Mouse (Mus musculus) kidney, postnatal 0 days (tissue): ENCODE results near the gene Dgki. TPM values are rescaled to one million over a fixed set of nuclear protein-coding genes. Genes with fewer than 3 reads are reported as not detected.
A peak's percentile ranks its signal among the peaks of the same experiment; 100 is the strongest.

Experiments
- ATAC-seq: fragments of 200-750 bp; cut with Nextera tagmentation; replicated peaks from 2 replicates; pipeline ENCODE4 v1.8.0; 2017; ENCODE audit warnings: low read depth, moderate number of reproducible peaks, moderate TSS enrichment, moderate library complexity; ENCODE audit not compliant: low FRiP score
- DNase-seq: peaks from one replicate; pipeline ENCODE4 v3.0.0-alpha.2; 2016; ENCODE audit warnings: low spot score
- H3K27ac ChIP-seq: fragments of 300-500 bp; sonication (generic); 2 replicates; pipeline ENCODE4 v1.5.1; 2014; ENCODE audit warnings: mild to moderate bottlenecking
- H3K27me3 ChIP-seq: fragments of 300-500 bp; sonication (generic); 2 replicates; pipeline ENCODE4 v1.6.1; 2014; ENCODE audit warnings: low read length, mixed read lengths; ENCODE audit not compliant: insufficient read depth
- H3K36me3 ChIP-seq: fragments of 300-500 bp; sonication (generic); 2 replicates; pipeline ENCODE4 v1.6.1; 2014; ENCODE audit warnings: low read length, mixed read lengths; ENCODE audit not compliant: insufficient read depth
- H3K4me1 ChIP-seq: fragments of 300-500 bp; sonication (generic); replicated peaks from 2 replicates; pipeline ENCODE4 v1.6.1; 2014; ENCODE audit warnings: antibody characterized with exemption, low read length, mixed read lengths; ENCODE audit not compliant: insufficient read depth
- H3K4me2 ChIP-seq: fragments of 300-500 bp; sonication (generic); 2 replicates; pipeline ENCODE4 v1.6.1; 2014; ENCODE audit warnings: mild to moderate bottlenecking, low read length, moderate library complexity, mixed read lengths
- H3K4me3 ChIP-seq: fragments of 300-500 bp; sonication (generic); replicated peaks from 2 replicates; pipeline ENCODE4 v1.5.1; 2014; ENCODE audit warnings: low read depth, low read length
- H3K9ac ChIP-seq: fragments of 300-500 bp; sonication (generic); 2 replicates; pipeline ENCODE4 v1.6.1; 2014; ENCODE audit warnings: low read depth, low read length
- H3K9me3 ChIP-seq: fragments of 300-500 bp; sonication (generic); replicated peaks from 2 replicates; pipeline ENCODE4 v1.6.1; 2016; ENCODE audit warnings: low read length, inconsistent platforms, mixed read lengths
- CTCF ChIP-seq: IDR thresholded peaks from 2 replicates; pipeline ENCODE4 v1.5.1; 2016; ENCODE audit warnings: antibody characterized with exemption, low read depth, mild to moderate bottlenecking, moderate library complexity
- WGBS: fragments of 180-500 bp; shearing (Covaris S2); extraction: QIAGEN DNeasy Blood & Tissue Kit; methylation state at CpG from one replicate; pipeline ENCODE4 v1.1.7; 2014; 5-methylcytosine and 5-hydroxymethylcytosine counted together
- polyA plus RNA-seq: library from polyadenylated mRNA; unstranded; fragments of >200 nt; fragmentation: Nextera tagmentation; extraction: Ambion mirVana; gene quantifications from 2 replicates; pipeline ENCODE4 v1.2.1, GENCODE M21; 2015

The Dgki gene
- polyA plus RNA-seq, 1 experiment from 2014 or later, result 0.76 TPM

GRCm38 (mm10) chr6:37300492-37300891, 508 bp upstream of the Dgki start:
- no peaks in the 10 kb centered on the region for H3K9me3 ChIP-seq
- no peak for DNase-seq
- H3K4me3 ChIP-seq, result no peak overlapping the region
- ATAC-seq, result no peak
- no peaks in the 10 kb centered on the region for H3K36me3 ChIP-seq
- peaks cover 9% of the 10 kb centered on the region for H3K4me1 ChIP-seq
- H3K9ac ChIP-seq, result no peak overlapping the region
- peak overlapping the region; percentile 95; the same call in 1 of the 2 replicates for H3K4me2 ChIP-seq
- peaks cover 19% of the 10 kb centered on the region for H3K27me3 ChIP-seq
- no peak for TF ChIP-seq CTCF
- no peak overlapping the region for H3K27ac ChIP-seq
- 8% methylated on average over 13 of the region's 13 CpGs for WGBS

GRCm38 (mm10) chr6:37298982-37299381, 1.0 kb downstream of the Dgki start:
- H3K27ac ChIP-seq, result no peak overlapping the region
- no peak for DNase-seq
- no peak for ATAC-seq
- H3K4me2 ChIP-seq, result peak overlapping the region; percentile 95
- peaks cover 9% of the 10 kb centered on the region for H3K4me1 ChIP-seq
- H3K36me3 ChIP-seq, result no peaks in the 10 kb centered on the region
- H3K9ac ChIP-seq, result no peak overlapping the region
- H3K27me3 ChIP-seq, result peaks cover 19% of the 10 kb centered on the region
- H3K4me3 ChIP-seq, result peak overlapping the region; percentile 51
- 43% methylated on average over 4 of the region's 4 CpGs for WGBS
- no peaks in the 10 kb centered on the region for H3K9me3 ChIP-seq
- TF ChIP-seq CTCF, result no peak

GRCm38 (mm10) chr6:37297744-37298482, 2.1 kb downstream of the Dgki start:
- WGBS, result 61% methylated on average over 8 of the region's 8 CpGs
- no peak overlapping the region for H3K4me3 ChIP-seq

GRCm38 (mm10) chr6:37292068-37292467, 7.9 kb downstream of the Dgki start:
- Histone ChIP-seq H3K4me3 (no peak overlapping the region), H3K27me3 (no peaks in the 10 kb centered on the region), H3K9me3 (no peaks in the 10 kb centered on the region), H3K36me3 (no peaks in the 10 kb centered on the region), H3K27ac (no peak overlapping the region), H3K4me2 (no peak overlapping the region), H3K9ac (no peak overlapping the region), H3K4me1 (no peaks in the 10 kb centered on the region)
- ATAC-seq, result no peak
- no peak for TF ChIP-seq CTCF
- 88% methylated on average over 2 of the region's 2 CpGs for WGBS
- no peak for DNase-seq

More at GRCm38 (mm10) chr6:37297744-37298482, 2.1 kb downstream of the Dgki start:
- Histone ChIP-seq H3K4me2 (no peak overlapping the region), H3K27ac (no peak overlapping the region), H3K9ac (no peak overlapping the region), H3K4me1 (peaks cover 9% of the 10 kb centered on the region), H3K27me3 (peaks cover 19% of the 10 kb centered on the region), H3K9me3 (no peaks in the 10 kb centered on the region), H3K36me3 (no peaks in the 10 kb centered on the region)
- no peak for TF ChIP-seq CTCF
- no peak for ATAC-seq
- DNase-seq, result no peak

- no peaks in the 10 kb centered on the region for H3K36me3 ChIP-seq
- no peak overlapping the region for H3K4me2 ChIP-seq
- no peak overlapping the region for H3K9ac ChIP-seq
- DNase-seq (no peak), ATAC-seq (no peak)
- WGBS, result 88% methylated on average over 1 of the region's 1 CpGs
- H3K4me1 ChIP-seq, result no peaks in the 10 kb centered on the region
- no peaks in the 10 kb centered on the region for H3K27me3 ChIP-seq
- no peak overlapping the region for H3K4me3 ChIP-seq
- no peak for TF ChIP-seq CTCF
- no peaks in the 10 kb centered on the region for H3K9me3 ChIP-seq
- no peak overlapping the region for H3K27ac ChIP-seq
Measured at GRCm38 (mm10) chr6:37291171-37291570, 8.8 kb downstream of the Dgki start.

- ATAC-seq (no peak), DNase-seq (no peak)
- Histone ChIP-seq H3K9ac (no peak overlapping the region), H3K4me3 (no peak overlapping the region), H3K27me3 (no peaks in the 10 kb centered on the region), H3K27ac (no peak overlapping the region), H3K9me3 (no peaks in the 10 kb centered on the region), H3K4me2 (no peak overlapping the region), H3K4me1 (no peaks in the 10 kb centered on the region), H3K36me3 (no peaks in the 10 kb centered on the region)
- WGBS, result 95% methylated on average over 3 of the region's 3 CpGs
- no peak for TF ChIP-seq CTCF
Measured at GRCm38 (mm10) chr6:37290691-37291090, 9.3 kb downstream of the Dgki start.
